In the genomic region with DNA sequence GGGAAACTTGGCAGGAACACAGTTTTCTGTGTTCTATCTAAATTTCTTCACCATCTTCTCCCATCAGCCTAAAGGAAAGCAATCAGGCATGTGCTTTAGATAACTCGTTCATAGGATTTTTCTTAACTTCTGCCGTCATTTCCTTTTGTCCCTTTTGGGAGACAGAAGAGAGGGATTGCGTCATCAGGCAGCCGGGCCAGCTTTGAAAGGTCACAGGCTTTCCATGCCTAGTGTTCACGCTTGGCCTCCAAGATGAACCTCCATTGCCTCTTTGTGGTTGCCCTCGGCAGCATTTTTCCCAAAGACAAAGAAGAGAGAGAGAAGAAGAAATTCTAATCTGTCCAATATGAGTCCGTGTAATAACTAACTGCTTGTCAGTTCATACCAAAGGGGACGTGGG, we compare ENCODE assay signal across 14 mouse cellular contexts.
DNase-seq lines count a peak whose midpoint lies in the region; ATAC-seq lines count a peak whose summit lies in the region.
"Had no signal": no experiment of that assay in that cellular context is flagged by ENCODE, and none has a peak within 500 bp of the region (broad histone marks: within the 10 kb centered on the region; RNA-seq: fewer than 3 reads in every experiment).

No protein-coding gene starts in this region.

- peak overlapping the region; percentile 58 for H3K27ac ChIP-seq in heart, embryonic 11.5 days (ENCODE audit: low read depth, low read length)
- H3K27ac ChIP-seq: neural tube, embryonic 12.5 days had no signal

- ATAC-seq in heart, embryonic 11.5 days (replicated peaks; ENCODE audit: insufficient number of reproducible peaks, low FRiP score, low TSS enrichment), result no peak

- intact Hi-C loops in gastrocnemius, postnatal 14 days (cut with DNase I; ENCODE audit: low total_unique reads), result no loop called here

- 39% methylated on average over 8 of the region's 8 CpGs for WGBS in heart, embryonic 11.5 days (ENCODE audit: insufficient replicate concordance)

- H3K9ac ChIP-seq in heart, embryonic 11.5 days (ENCODE audit: low read depth, low read length), result no peak overlapping the region
- H3K9ac ChIP-seq: neural tube, embryonic 12.5 days had no signal

- H3K9me3 ChIP-seq in heart, embryonic 11.5 days (replicated peaks; ENCODE audit: control insufficient read depth, low read length), result no peaks in the 10 kb centered on the region
- H3K9me3 ChIP-seq: neural tube, embryonic 12.5 days had no signal

- H3K4me1 ChIP-seq in heart, embryonic 11.5 days (ENCODE audit: control insufficient read depth, insufficient read depth, low read length), result peaks cover 18% of the 10 kb centered on the region; the same call in 1 of the 2 replicates
- H3K4me1 ChIP-seq: megakaryocyte, embryonic 14.5 days had no signal

- H3K27me3 ChIP-seq in heart, embryonic 11.5 days (ENCODE audit: control insufficient read depth, insufficient read depth, low read length), result no peaks in the 10 kb centered on the region
- H3K27me3 ChIP-seq: megakaryocyte, embryonic 14.5 days; neural tube, embryonic 12.5 days had no signal

- peak; percentile 9 for DNase-seq in gastrocnemius, postnatal 14 days
- DNase-seq in gastrocnemius, postnatal 4 days (ENCODE audit: low spot score in 2 of 2), result no peak
- DNase-seq in lung, postnatal 36 days, result peak; percentile 27
- no peak for DNase-seq in lung, postnatal 25 days (ENCODE audit: low spot score)
- DNase-seq in retina, postnatal 1 day, result peak; percentile 14
- no peak for DNase-seq in cerebellum, adult 9-10 months
- DNase-seq in right cerebral cortex, postnatal 10 days (ENCODE audit: low spot score in 2 of 2), result no peak
- DNase-seq: cerebellum, adult 18-20 months; kidney, postnatal 36 days; thymus, adult 2 months had no signal

- H3K4me2 ChIP-seq in heart, embryonic 11.5 days, result no peak overlapping the region
- H3K4me2 ChIP-seq: neural tube, embryonic 12.5 days had no signal

- H3K36me3 ChIP-seq in heart, embryonic 11.5 days (ENCODE audit: control insufficient read depth, insufficient read depth, low read length), result no peaks in the 10 kb centered on the region

- H3K4me3 ChIP-seq in heart, embryonic 11.5 days (ENCODE audit: low read depth, low read length), result no peak overlapping the region
- H3K4me3 ChIP-seq: erythroblast, embryonic 14.5 days; megakaryocyte, embryonic 14.5 days; neural tube, embryonic 12.5 days had no signal

Comparison
In these comparisons a context has a peak if more than half of its experiments do, and no peak if none do; other contexts are left out.
1. DNase-seq: peak in gastrocnemius, postnatal 14 days (single experiment), lung, postnatal 36 days (single experiment) and retina, postnatal 1 day (single experiment); none in gastrocnemius, postnatal 4 days (0 of 2), lung, postnatal 25 days (single experiment), cerebellum, adult 9-10 months (single experiment) and right cerebral cortex, postnatal 10 days (0 of 2).